Mouse (Mus musculus): ENCODE measurements around the gene Des. TPM values are rescaled to one million over a fixed set of nuclear protein-coding genes. Genes with fewer than 3 reads are reported as not detected.

Gene Des
- total RNA-seq (2021): 1 to 10 TPM; 1.5 TPM

DNA sequence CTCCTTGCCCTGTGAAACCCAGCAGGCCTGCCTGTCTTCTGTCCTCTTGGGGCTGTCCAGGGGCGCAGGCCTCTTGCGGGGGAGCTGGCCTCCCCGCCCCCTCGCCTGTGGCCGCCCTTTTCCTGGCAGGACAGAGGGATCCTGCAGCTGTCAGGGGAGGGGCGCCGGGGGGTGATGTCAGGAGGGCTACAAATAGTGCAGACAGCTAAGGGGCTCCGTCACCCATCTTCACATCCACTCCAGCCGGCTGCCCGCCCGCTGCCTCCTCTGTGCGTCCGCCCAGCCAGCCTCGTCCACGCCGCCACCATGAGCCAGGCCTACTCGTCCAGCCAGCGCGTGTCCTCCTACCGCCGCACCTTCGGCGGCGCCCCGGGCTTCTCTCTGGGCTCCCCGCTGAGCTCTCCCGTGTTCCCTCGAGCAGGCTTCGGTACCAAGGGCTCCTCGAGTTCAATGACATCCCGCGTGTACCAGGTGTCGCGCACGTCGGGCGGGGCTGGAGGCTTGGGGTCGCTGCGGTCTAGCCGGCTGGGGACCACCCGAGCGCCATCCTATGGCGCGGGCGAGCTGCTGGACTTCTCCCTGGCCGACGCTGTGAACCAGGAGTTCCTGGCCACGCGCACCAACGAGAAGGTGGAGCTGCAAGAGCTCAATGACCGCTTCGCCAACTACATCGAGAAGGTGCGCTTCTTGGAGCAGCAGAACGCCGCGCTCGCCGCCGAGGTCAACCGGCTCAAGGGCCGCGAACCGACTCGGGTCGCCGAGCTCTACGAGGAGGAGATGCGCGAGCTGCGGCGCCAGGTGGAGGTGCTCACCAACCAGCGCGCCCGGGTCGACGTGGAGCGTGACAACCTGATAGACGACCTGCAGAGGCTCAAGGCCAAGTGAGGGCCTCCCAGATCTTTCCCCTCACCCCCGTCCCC lies at the start of gene Des:
Gene Des, plus strand, starts transcription at position 218 of the 920 bp plus-strand sequence.
- intact Hi-C loops (cut with DNase I): no loop called here
- peak in 1 of 2 experiments; percentile 71 for DNase-seq (ENCODE audit: extremely low spot score in 1 of 2, low spot score in 2 of 2)

DNA sequence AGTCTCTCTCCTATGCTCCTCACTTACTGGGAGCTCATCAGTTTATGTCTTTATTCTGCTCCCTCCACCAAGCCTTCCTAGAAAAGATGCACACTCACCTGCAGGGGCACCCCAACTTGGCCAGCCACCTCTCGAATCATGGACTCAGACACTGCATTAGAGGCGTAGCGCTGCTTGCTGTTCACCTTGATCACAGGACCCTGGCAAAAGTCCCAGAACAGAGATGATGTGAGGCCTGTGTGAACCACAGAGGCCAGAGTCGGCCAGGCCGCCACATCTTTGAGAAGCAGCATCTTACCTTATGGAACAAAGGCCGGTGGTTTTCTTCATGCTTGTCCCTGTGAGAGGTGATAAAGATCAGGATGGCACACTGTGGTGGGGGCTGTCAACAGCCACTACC lies 48.4 kb upstream of the Des start:
- intact Hi-C loops (cut with DNase I): no loop called here
- no peak for DNase-seq (ENCODE audit: extremely low spot score in 1 of 2, low spot score in 2 of 2)

DNA sequence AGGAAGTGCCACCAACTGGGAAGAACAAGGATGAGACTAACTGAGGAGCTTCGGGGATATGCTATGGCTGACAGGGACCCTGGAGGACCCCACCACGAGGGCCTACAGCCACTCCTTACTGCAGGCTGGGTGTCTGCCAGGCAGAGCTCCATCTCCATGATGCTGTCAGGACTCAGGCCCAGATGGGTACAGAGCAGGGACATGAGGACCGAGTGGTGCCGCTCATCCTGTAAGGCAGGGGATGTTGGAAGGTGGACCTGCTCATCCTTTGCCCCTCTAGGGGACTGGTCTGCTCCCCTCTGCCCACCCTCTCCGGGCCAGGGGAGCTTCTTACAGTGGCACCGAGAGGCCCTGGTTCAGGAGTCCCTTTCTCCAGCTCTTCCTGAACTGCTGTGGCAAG lies 45.1 kb upstream of the Des start:
- intact Hi-C loops (cut with DNase I): no loop called here

DNA sequence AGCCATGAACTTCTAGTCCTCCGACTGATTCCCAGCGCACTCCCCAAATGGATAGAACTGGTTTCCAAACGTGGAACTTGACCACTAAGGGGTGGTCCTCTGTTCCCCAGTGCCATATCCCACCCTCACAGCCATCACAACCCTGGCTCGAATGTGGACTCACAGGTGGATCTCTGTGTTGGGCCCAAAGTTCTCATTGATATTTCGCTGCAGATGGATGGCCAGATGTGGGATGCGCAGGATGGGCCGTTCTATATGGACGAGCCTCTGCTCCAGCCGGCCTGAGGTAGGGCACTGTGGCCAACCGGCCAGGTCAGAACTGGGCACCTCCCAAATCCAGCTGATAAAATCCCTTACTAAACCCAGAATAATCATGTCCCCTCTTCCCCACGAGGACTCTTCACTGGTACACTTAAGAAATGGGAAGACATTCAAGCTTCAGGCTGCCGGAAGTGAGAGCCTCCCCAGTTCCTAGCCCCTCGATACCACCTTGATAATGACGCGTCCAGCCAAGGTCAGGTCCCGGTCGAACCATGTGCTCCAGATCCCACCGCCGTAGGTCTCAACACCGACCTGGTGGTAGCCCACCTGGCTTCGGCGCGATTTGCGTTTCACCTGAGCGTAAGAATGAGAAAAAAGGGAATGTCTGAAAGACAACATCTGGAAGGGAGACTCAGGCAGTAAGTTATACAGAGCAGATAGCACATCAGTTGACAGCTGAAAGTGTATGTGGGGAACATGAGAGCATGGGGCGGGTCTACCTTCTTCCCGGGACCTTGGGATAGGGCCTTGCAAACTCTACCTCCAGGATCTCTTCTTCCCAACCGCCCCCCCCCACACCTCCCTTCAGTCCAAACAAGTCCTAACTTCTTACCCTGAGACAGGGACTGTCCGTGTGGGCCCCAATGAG lies 44.4 kb upstream of the Des start:
- no peak for DNase-seq (ENCODE audit: extremely low spot score in 1 of 2, low spot score in 2 of 2)
- intact Hi-C loops (cut with DNase I): no loop called here

More for the DNA sequence above, 45.1 kb upstream of the Des start:
- no peak for DNase-seq (ENCODE audit: extremely low spot score in 1 of 2, low spot score in 2 of 2)

DNA sequence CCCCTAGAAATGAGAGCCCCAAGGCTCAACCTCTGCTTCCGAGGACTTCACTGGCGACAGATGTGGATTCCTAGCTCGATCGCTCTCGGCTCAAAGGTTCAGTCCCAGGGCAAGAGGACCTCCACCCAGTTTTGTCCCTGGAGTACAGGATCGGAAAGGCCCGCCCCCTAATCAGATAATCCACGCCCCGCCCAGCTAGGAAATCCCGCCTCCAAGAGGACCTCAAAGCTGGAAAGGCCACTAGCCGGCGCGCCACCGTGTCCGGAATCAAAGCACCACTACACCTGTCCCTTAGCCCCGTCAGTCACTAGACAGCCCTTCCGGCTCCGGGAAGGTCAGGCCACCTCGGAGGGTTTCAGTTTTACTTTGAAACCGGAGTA lies 43.3 kb upstream of the Des start:
- intact Hi-C loops (cut with DNase I): no loop called here
- DNase-seq (ENCODE audit: extremely low spot score in 1 of 2, low spot score in 2 of 2): peak; percentile 58 to 90

DNA sequence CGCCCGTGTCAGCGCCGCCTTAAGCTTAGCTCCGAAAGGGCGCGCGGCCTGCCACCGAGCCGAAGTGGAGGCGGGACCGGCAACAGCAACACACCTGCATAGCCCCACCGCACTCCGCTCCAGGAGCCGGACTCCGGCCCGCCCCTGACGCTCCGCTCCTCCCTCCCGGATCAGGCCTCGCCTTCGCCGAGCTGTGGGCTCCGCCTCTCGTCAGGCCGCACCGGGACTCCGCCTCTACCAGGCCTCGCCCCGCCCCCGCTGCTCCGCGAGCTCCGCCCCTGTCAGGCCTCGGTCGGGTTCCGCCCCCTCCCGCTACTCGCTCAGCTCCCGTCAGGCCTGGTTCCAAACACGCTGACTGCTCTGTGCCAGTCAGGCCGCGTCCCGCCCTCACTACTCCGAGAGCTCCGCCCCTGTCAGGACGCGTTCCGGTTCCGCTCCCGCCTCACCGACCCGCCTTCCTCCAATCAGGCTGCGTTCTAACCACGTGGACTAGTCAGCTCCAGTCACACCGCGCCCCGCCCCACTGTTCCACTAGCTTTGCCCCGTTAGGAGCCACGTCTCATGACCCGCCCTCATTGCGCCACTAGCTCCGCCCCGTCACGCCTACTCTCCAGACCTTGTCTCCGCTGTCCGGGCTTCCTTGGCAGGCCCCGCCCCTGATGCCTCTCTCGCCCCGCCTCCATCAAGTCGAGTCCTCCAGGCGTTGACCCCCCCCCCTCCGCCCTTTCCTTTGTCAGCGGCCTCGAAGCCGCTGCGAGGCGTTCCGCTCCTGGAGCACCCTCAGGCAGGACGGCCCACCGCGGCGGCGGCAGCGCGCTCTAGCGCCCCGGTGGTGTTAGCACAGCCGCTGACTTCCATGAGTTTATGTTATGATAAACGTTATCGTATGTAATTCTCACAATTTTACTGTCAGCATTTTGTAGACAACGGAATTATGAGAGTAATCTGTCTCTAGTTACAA lies 42.6 kb upstream of the Des start, which contains the start of gene Dnpep:
Gene Dnpep, minus strand, starts transcription at position 750 of the 961 bp plus-strand sequence.
- intact Hi-C loops (cut with DNase I): no loop called here
- DNase-seq (ENCODE audit: extremely low spot score in 1 of 2, low spot score in 2 of 2): peak; percentile 100

DNA sequence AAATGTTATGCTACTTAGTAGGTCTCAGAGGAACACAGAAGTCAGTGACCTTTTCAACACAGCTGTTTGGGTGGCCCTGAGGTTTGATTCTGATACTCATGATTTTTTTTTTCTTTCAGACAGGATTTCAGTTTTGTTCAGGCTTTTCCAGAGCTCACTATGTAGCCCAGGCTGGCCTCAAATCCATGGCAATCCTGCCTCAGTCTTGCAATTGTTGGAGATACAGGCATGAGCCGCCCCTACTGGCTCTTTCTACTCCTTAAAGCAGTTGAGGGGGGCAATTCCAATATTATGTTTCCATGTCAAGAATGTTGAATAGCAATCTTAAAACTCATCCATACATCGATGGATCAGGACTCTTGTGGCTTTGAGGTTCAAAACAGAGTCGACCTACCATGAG lies 41.8 kb upstream of the Des start:
- no peak for DNase-seq (ENCODE audit: extremely low spot score in 1 of 2, low spot score in 2 of 2)
- intact Hi-C loops (cut with DNase I): no loop called here

DNA sequence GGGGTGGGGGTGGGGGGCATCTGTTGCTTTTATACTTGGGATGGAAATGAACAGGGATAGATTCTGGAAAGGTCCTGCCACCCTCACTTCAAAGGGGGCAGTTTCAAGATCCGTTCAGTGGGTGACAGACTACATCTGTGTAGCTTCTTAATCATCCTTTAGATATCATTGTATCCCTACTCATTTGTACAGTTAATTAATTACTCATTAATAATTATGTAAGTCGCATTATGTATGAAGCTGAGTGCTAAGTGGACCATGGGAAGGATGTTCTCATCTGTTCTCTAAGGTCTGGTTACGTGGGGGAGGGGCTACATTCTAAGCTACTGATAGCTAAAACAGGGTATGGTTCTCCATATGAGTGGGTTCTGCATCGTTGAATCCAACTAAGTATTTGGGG lies 41.4 kb upstream of the Des start:
- DNase-seq (ENCODE audit: extremely low spot score in 1 of 2, low spot score in 2 of 2): no peak
- intact Hi-C loops (cut with DNase I): no loop called here

DNA sequence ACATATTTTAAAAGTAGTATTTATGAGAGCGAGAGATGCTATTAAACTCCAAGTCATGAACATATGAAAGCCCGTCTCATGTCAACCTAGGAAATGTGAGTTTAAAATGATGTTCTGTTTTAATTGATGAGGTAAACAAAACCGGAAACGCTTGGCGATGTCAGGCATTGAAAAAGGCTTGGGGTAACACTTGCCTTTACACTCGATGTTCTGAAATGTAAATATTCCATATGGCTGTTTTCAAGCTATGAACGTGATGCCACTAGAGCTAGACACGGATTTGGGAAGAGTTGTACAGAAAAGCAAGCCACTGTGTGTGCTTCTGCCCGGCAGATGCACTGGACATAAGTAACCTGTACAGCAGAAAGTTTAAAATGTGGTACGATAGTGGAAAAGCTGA lies 41.0 kb upstream of the Des start:
- DNase-seq (ENCODE audit: extremely low spot score in 1 of 2, low spot score in 2 of 2): no peak
- intact Hi-C loops (cut with DNase I): no loop called here

DNA sequence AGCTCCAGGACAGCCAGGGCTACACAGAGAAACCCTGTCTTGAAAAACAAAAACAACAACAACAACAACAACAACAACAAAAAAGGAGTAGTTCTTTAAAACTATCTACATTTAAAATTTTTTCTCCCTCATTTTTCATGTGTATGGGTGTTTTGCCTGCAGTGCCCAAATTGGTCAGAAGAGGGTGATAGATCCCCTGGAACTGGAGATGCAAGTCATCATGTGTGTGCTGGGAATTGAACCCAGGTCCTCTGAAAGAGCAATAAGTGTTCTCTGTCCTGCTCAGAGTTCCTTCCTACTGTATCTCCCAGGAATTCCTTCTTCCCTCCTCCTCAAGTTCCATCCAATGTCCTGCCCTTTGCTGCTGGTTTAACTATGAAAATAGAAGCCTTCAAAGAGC lies 32.7 kb upstream of the Des start:
- no peak for DNase-seq (ENCODE audit: extremely low spot score in 1 of 2, low spot score in 2 of 2)
- intact Hi-C loops (cut with DNase I): no loop called here

DNA sequence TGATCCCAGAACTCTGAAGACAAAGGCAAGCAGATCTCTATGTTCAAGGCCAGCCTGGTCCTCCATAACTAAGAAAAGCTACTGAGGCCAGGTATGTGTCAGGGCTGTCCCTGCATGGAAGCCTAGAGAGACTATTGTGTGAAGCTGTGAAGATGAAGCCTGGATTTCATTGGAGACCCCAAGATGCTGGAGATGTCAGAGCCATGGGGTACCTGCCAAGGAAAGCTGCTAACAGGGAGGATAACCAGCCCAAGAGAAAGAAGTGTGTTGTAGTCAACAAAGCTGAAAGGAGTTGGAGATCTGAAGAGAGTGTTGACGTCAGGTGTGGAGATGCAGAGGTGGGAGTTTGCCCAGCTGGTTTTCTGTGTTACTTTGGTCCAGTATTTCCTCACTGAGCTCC lies 28.9 kb upstream of the Des start:
- no peak for DNase-seq (ENCODE audit: extremely low spot score in 1 of 2, low spot score in 2 of 2)
- intact Hi-C loops (cut with DNase I): no loop called here

DNA sequence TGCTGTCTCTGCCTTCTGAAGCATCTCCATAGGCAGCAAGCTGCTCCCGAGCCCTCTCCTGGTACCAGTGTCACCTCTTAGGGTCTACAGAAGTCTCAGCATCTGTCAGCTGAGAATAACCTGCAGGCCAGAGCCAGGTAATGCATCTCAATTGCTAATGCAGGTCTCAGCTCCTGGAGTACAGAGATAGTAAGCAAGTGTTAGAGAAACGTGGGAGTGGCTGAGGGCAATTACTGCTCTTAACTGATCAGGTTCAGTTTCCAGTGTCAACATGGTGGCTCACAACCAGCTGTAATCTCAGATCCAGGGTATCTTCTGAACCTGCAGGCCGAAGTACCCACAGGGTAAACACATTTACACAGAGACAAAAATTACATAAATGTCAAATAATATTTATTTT lies 23.7 kb upstream of the Des start:
- DNase-seq (ENCODE audit: extremely low spot score in 1 of 2, low spot score in 2 of 2): no peak
- intact Hi-C loops (cut with DNase I): no loop called here

DNA sequence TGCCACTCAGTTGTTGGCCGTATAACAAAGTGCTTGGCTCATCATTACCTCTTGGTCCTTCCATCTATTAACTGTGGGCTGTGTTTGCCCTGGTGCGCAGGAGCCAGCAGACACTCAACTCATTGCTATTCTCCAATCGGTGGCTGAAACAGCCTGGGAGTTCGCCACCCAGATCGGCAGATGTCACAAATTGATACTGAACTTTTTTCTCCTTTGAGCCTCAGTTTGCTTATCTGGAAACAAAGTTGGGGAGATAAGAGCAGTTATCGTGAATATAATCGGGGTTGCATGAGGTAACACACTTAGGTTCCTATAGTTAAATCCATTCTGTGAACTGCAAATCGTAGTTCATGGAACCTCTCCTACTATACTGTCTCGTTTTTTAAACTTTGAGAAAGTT lies 23.0 kb upstream of the Des start:
- intact Hi-C loops (cut with DNase I): no loop called here
- DNase-seq (ENCODE audit: extremely low spot score in 1 of 2, low spot score in 2 of 2): no peak

DNA sequence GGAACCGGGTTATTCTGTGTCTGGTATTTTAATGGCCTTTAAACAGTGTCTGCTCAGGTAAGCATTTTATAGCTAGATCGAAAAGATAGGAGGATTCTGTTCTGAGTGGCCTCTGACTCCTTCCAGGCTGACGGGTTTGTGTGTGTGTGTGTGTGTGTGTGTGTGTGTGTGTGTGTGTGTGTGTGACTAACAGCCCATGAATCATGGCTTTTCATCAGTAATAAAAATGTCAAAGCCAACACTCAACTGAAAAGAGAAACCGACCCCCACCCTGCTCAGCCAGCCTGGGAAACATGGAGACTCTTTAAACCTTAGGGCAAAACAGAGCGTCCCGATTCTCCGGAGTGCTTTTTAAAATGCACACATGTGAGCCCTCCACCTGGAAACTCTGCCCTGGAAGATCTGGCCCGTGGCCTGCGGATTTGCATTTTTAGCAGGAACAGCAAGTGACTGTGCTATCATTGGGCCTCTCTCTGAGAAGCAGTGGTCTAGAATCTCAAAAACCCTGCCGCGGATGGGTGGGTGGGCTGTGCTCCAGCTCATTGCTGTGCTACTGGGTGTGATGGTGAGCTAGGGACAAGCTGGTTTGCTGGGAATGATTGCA lies 21.9 kb upstream of the Des start:
- DNase-seq (ENCODE audit: extremely low spot score in 1 of 2, low spot score in 2 of 2): no peak
- intact Hi-C loops (cut with DNase I): no loop called here

DNA sequence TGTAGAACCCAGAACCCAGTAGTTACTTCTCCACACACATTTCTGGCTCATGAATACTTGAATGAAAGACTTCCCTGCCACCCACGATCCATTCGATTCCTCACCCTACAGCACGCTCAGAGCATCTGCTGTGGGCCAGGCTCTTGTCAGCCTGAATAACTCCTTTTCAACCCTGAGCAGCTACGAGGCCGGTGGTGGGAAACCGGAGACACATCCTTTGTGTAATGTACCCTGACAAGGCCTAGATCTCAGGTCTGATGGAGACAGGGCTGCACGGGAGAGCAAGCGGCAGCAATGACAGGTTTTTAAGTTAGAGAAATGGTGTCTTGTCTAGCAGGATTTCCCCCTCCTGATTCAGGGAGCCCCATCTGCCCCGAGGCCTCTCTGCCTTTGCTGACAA lies 20.8 kb upstream of the Des start:
- intact Hi-C loops (cut with DNase I): no loop called here

DNA sequence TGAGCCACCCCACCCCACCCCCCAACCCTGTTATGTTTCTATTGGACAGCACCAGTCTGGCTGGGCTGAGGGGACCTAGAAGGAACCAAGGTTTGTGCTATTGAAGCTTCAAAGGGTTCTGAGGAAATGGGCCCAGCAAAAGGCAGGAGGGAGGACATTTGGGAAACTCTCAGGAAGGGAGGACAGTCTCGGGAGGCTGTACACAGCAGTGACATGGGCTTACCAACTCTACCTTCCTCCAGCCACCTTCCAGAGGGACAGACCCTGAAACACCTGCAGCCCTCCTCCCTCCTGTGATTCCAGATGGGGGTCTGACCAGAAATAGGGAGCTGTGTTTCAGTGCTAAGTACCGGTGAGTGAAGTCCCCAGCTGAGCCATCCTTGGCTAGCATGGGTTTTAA lies 19.6 kb upstream of the Des start:
- no peak for DNase-seq (ENCODE audit: extremely low spot score in 1 of 2, low spot score in 2 of 2)
- intact Hi-C loops (cut with DNase I): loop anchor here (5.0 to 10.0 kb wide), 2 partner anchors 47 to 254 kb away; no protein-coding TSS in a partner anchor

More for the DNA sequence above, 20.8 kb upstream of the Des start:
- no peak for DNase-seq (ENCODE audit: extremely low spot score in 1 of 2, low spot score in 2 of 2)

DNA sequence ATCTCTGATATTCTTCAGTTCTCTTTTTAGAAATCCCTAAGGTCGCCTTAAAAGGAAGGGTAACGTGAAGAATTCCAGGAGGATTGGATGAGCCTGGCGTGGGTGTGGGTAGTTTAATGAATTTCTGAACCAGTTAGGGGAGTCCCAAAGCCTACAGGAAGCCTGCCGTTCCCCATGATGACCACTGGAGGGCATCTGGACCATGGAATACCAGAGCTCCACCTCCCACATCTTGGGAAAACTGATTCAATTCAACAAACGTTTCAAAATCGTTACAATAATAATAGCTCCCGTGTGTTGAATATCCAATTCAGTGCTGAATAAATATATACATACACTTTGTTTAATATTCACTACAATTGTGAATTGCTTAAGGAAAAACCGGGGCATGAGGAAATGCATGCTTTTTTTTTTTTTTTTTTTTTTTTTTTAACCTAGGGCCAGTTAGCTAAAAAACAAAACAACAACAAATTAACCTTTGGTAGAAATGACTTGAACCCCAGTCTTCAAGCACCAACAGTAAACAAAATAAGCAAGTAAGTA lies 17.2 kb upstream of the Des start:
- intact Hi-C loops (cut with DNase I): loop anchor here (2.0 to 10.0 kb wide), 3 partner anchors 44 to 252 kb away; no protein-coding TSS in a partner anchor

More for the DNA sequence above, 17.2 kb upstream of the Des start:
- peak; percentile 61 to 75 for DNase-seq (ENCODE audit: extremely low spot score in 1 of 2, low spot score in 2 of 2)

Data from left cerebral cortex, postnatal 10 days (tissue).